10 mouse cellular contexts compared by ENCODE assay signal in the genomic region with DNA sequence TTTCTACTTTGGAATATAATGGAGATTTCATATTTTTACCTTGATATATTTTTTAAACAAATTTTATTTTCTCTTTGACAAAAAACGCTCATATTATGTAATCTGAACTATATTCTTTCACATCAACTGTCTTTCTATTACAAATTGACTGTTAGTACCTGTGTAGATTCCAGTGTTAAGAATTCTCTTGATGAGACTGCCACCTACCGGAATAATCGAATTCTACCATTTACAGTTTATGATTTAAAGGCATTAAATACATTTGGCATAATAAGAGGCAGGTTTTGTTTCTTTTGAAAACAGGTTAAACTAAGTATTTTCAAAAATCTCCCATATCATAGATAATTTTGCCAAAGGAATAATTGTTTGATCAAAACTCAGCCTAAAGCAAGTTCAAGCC.
A peak's percentile ranks its signal among the peaks of the same experiment; 100 is the strongest.
DNase-seq lines count a peak whose midpoint lies in the region; TF ChIP-seq lines count a peak whose summit lies in the region.
"Had no signal": no experiment of that assay in that cellular context is flagged by ENCODE, and none has a peak within 500 bp of the region (broad histone marks: within the 10 kb centered on the region; RNA-seq: fewer than 3 reads in every experiment).

No protein-coding gene starts in this region.

- intact Hi-C loops in left cerebral cortex, adult 2 months (cut with DNase I) = loop anchor here (1.0 kb wide), 1 partner anchor 318 kb away; no protein-coding TSS in a partner anchor
- intact Hi-C loops in left cerebral cortex, postnatal 4 days (cut with DNase I) = loop anchor here (2.0 to 10.0 kb wide), 3 partner anchors 155 to 503 kb away; a partner anchor contains a TSS

- no peak overlapping the region for H3K4me3 ChIP-seq in left cerebral cortex, adult 2 months
- H3K4me3 ChIP-seq: lung, embryonic 15.5 days had no signal

- DNase-seq in cerebellum, adult 9-10 months = peak; percentile 79
- DNase-seq in cerebellum, postnatal 4 days (ENCODE audit: low spot score in 2 of 2) = no peak
- no peak for DNase-seq in left cerebral cortex, adult 2 months (ENCODE audit: extremely low spot score in 1 of 2, low spot score in 2 of 2)
- no peak for DNase-seq in left cerebral cortex, postnatal 4 days
- DNase-seq in adipocyte (ENCODE audit: low spot score) = peak; percentile 71
- peak; percentile 75 for DNase-seq in lung, postnatal 36 days
- DNase-seq in gastrocnemius, postnatal 25 days = no peak
- DNase-seq in yolk sac, embryonic 10.5 days (ENCODE audit: low spot score) = no peak
- DNase-seq: gastrocnemius, postnatal 36 days had no signal

- peak; percentile 76 for TF ChIP-seq CTCF in left cerebral cortex, adult 2 months (IDR thresholded peaks at IDR 0.05)

- no peak overlapping the region for H3K27ac ChIP-seq in left cerebral cortex, adult 2 months
- H3K27ac ChIP-seq: lung, embryonic 15.5 days had no signal

Comparison
In these comparisons a context has a peak if more than half of its experiments do, and no peak if none do; other contexts are left out.
1. DNase-seq: peak in cerebellum, adult 9-10 months (single experiment), adipocyte (single experiment) and lung, postnatal 36 days (single experiment); none in cerebellum, postnatal 4 days (0 of 2), left cerebral cortex, adult 2 months (0 of 2), left cerebral cortex, postnatal 4 days (single experiment), gastrocnemius, postnatal 25 days (single experiment) and yolk sac, embryonic 10.5 days (single experiment).